Mouse (Mus musculus) cerebellum, postnatal 25 days (tissue): Measurements from ENCODE around the gene Syndig1l.

Source experiments
- DNase-seq, 2 experiments: peaks; one replicate each; pipeline ENCODE4 v3.0.0; 2021; ENCODE audit warnings: mixed read lengths in 2 of 2

The Syndig1l gene

GRCm38 (mm10) chr12:84671646-84672045 lies 27.0 kb downstream of the Syndig1l start:
- DNase-seq = no peak

DNA sequence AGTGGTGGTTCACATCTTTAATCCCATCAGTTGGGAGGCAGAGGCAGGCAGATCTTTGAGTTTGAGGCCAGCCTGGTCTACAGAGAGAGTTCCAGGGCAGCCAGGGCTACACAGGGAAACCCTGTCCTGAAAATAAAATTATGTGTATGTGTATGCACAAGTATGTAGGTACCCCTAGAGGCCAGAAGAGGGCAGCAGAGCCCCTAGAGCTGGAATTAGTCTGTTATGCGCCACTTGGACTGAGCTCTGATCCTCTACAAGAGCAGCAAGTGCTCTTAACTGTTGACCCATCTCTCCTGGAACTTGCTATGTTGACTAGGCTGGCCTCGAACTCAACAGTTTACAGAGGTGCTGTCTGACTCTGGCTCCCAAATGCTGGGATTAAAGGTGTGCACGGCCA lies 28.1 kb downstream of the Syndig1l start:
- DNase-seq = no peak

GRCm38 (mm10) chr12:84653912-84654311 lies 44.7 kb downstream of the Syndig1l start:
- DNase-seq = peak; percentile 81 to 86

- peak in 1 of 2 experiments; percentile 33 for DNase-seq
These were observed 48.4 kb downstream of the Syndig1l start for GRCm38 (mm10) chr12:84650234-84650633.

DNA sequence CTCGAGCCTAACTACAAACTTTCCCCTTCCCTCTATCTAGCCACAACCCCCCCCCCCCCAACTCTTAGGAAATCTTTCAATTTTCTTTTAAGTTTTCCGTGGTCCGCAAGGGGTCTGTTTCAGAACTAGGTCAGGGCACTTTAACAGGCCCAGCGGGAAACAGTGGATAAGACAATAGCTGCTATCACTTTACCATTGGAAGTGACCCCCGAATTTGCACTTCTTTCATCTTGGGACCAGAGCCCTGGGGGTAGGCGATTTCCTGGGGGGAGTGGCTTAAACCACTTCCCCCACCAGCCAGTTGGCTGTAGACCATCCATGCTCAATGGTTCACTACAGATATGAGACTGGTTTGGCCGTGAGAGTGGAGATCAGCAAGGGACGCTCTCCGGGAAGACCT lies 58.0 kb downstream of the Syndig1l start, which contains the start of gene Vrtn:
Vrtn (plus strand) TSS at position 366 of the 400 bp plus-strand sequence.
- DNase-seq = no peak

- no peak for DNase-seq
These were observed 58.4 kb downstream of the Syndig1l start for GRCm38 (mm10) chr12:84640253-84640652.

GRCm38 (mm10) chr12:84631867-84632266 lies 66.8 kb downstream of the Syndig1l start:
- DNase-seq = no peak
